Mouse (Mus musculus) heart, postnatal 14 days (tissue): ENCODE data around the gene Keg1. TPM values are rescaled to one million over a fixed set of nuclear protein-coding genes. Genes with fewer than 3 reads are reported as not detected.

Source experiments
- DNase-seq, 2 experiments: peaks; one replicate each; pipeline ENCODE4 v3.0.0; 2021 to 2022
- intact Hi-C: fragments of 180-260 bp; cut with DNase I; formaldehyde crosslinking; loops from one replicate; pipeline ENCODE4 v1.15.1; 2025
- total RNA-seq, 2 experiments: library from RNA; stranded (reverse); gene quantifications; 2 replicates each; pipeline ENCODE4 v1.2.3; 2021

The Keg1 gene
- total RNA-seq, 2 experiments from 2014 or later = not detected

GRCm38 (mm10) chr19:12759656-12760055, 64.1 kb downstream of the Keg1 start:
- DNase-seq = peak; percentile 49 to 69

GRCm38 (mm10) chr19:12762212-12763130, 66.9 kb downstream of the Keg1 start:
- intact Hi-C loops = no loop called here
- no peak for DNase-seq

More at GRCm38 (mm10) chr19:12759656-12760055, 64.1 kb downstream of the Keg1 start:
- intact Hi-C loops = no loop called here

- no peak for DNase-seq
- intact Hi-C loops = no loop called here
Measured at GRCm38 (mm10) chr19:12765308-12765707, 69.7 kb downstream of the Keg1 start, which contains the start of gene Cntf. Cntf (minus strand) TSS chr19:12765632.

Other genes with a start within 250 kb of the Keg1 start
- gene Mpeg1, start 235.0 kb upstream of the Keg1 start, total RNA-seq = 1 to 10 TPM; 6.6 to 7.1 TPM
- gene Dtx4, start 194.3 kb upstream of the Keg1 start, total RNA-seq = 1 to 10 TPM; 7.6 to 9.7 TPM
- 1 to 10 TPM; 5.8 to 7.3 TPM for gene Fam111a, start 150.0 kb upstream of the Keg1 start, total RNA-seq
- gene Gm4952, start 95.8 kb upstream of the Keg1 start, total RNA-seq = not detected
- gene Glyat, start 62.5 kb upstream of the Keg1 start, total RNA-seq = not detected
- gene Olfr1442, start 25.3 kb upstream of the Keg1 start, total RNA-seq = not detected
- not detected for gene Olfr1443, start 17.7 kb upstream of the Keg1 start, total RNA-seq
- gene Cntf, start 69.8 kb downstream of the Keg1 start, total RNA-seq = 1 to 10 TPM; 1.6 to 2.0 TPM
- 10 to 100 TPM; 69.4 to 70.8 TPM for gene Zfp91, start 100.3 kb downstream of the Keg1 start, total RNA-seq
- gene Lpxn, start 100.4 kb downstream of the Keg1 start, total RNA-seq = 1 to 10 TPM; 1.1 to 1.3 TPM
- gene Gm5244, start 150.9 kb downstream of the Keg1 start, total RNA-seq = not detected
- not detected for gene Olfr1444, start 161.5 kb downstream of the Keg1 start, total RNA-seq
- gene Olfr1445, start 188.1 kb downstream of the Keg1 start, total RNA-seq = not detected
- gene Olfr1446, start 197.7 kb downstream of the Keg1 start, total RNA-seq = not detected
- not detected for gene Olfr1447, start 208.0 kb downstream of the Keg1 start, total RNA-seq
- not detected for gene Olfr1448, start 228.6 kb downstream of the Keg1 start, total RNA-seq
- gene Olfr1449, start 235.1 kb downstream of the Keg1 start, total RNA-seq = not detected